Mouse (Mus musculus) urinary bladder, adult 18-20 months (tissue): ENCODE measurements around the gene Tal1.

Experiments
- DNase-seq, 2 experiments: peaks; one replicate each; pipeline ENCODE4 v3.0.0; 2022; ENCODE audit warnings: low spot score in 2 of 2, mixed read lengths in 2 of 2

Gene Tal1

GRCm38 (mm10) chr4:115103510-115103909 lies 47.3 kb downstream of the Tal1 start:
- no peak for DNase-seq

- no peak for DNase-seq
These were observed 54.9 kb downstream of the Tal1 start for GRCm38 (mm10) chr4:115111167-115111566.

GRCm38 (mm10) chr4:115113266-115113665 lies 57.0 kb downstream of the Tal1 start:
- DNase-seq, result no peak

GRCm38 (mm10) chr4:115119642-115120041 lies 63.4 kb downstream of the Tal1 start:
- no peak for DNase-seq

- DNase-seq, result no peak
These were observed 64.9 kb downstream of the Tal1 start for GRCm38 (mm10) chr4:115121162-115121561.
